Mouse (Mus musculus) hindbrain, embryonic 15.5 days (tissue): ENCODE results near the gene Serp1. TPM values are rescaled to one million over a fixed set of nuclear protein-coding genes. Genes with fewer than 3 reads are reported as not detected.
"Not testable (repeated sequence)": the region's sequence is repeated elsewhere in the genome, so short reads cannot be mapped to it uniquely, and the experiment has no call there.

ENCODE experiments used
- ATAC-seq: fragments of 200-750 bp; cut with Nextera tagmentation; 2 replicates; pipeline ENCODE4 v1.8.0; 2017; ENCODE audit warnings: low read depth, moderate number of reproducible peaks, moderate TSS enrichment; ENCODE audit not compliant: low FRiP score
- H3K27ac ChIP-seq: fragments of 300-500 bp; sonication (generic); replicated peaks from 2 replicates; pipeline ENCODE4 v1.5.1; 2015; ENCODE audit warnings: mild to moderate bottlenecking, inconsistent platforms
- H3K27me3 ChIP-seq: fragments of 300-500 bp; sonication (generic); 2 replicates; pipeline ENCODE4 v1.6.1; 2015; ENCODE audit warnings: control low read depth, inconsistent platforms
- H3K36me3 ChIP-seq: fragments of 300-500 bp; sonication (generic); 2 replicates; pipeline ENCODE4 v1.6.1; 2015; ENCODE audit warnings: control low read depth, inconsistent platforms
- H3K4me1 ChIP-seq: fragments of 300-500 bp; sonication (generic); replicated peaks from 2 replicates; pipeline ENCODE4 v1.6.1; 2015; ENCODE audit warnings: control low read depth, inconsistent platforms
- H3K4me2 ChIP-seq: fragments of 300-500 bp; sonication (generic); 2 replicates; pipeline ENCODE4 v1.6.1; 2015; ENCODE audit warnings: moderate library complexity, mild to moderate bottlenecking, inconsistent platforms
- H3K4me3 ChIP-seq: fragments of 300-500 bp; sonication (generic); 2 replicates; pipeline ENCODE4 v1.5.1; 2015; ENCODE audit warnings: mild to moderate bottlenecking, inconsistent platforms
- H3K9ac ChIP-seq: fragments of 300-500 bp; sonication (generic); 2 replicates; pipeline ENCODE4 v1.6.1; 2015; ENCODE audit warnings: inconsistent platforms
- H3K9me3 ChIP-seq: fragments of 300-500 bp; sonication (generic); 2 replicates; pipeline ENCODE4 v1.6.1; 2016; ENCODE audit warnings: control low read depth, inconsistent platforms
- WGBS: fragments of 180-500 bp; shearing (Covaris S2); methylation state at CpG from one replicate; pipeline ENCODE4 v1.1.7; 2015; 5-methylcytosine and 5-hydroxymethylcytosine counted together
- polyA plus RNA-seq: library from polyadenylated mRNA; unstranded; fragments of >200 nt; fragmentation: Nextera tagmentation; extraction: Ambion mirVana; gene quantifications from 2 replicates; pipeline ENCODE4 v1.2.1, GENCODE M21; 2015

Gene Serp1
- polyA plus RNA-seq, 1 experiment from 2014 or later = 59.0 TPM

GRCm38 (mm10) chr3:58503720-58504333 is 21.9 kb downstream of the Serp1 start:
- Histone ChIP-seq H3K9me3 (no peaks in the 10 kb centered on the region), H3K9ac (no peak overlapping the region), H3K36me3 (no peaks in the 10 kb centered on the region), H3K4me3 (no peak overlapping the region), H3K27ac (no peak overlapping the region), H3K27me3 (no peaks in the 10 kb centered on the region), H3K4me2 (no peak overlapping the region), H3K4me1 (no peaks in the 10 kb centered on the region)
- WGBS = 49% methylated on average over 3 of the region's 3 CpGs
- no peak for ATAC-seq

GRCm38 (mm10) chr3:58501961-58502360 is 23.7 kb downstream of the Serp1 start:
- Histone ChIP-seq H3K27me3 (no peaks in the 10 kb centered on the region), H3K4me3 (no peak overlapping the region), H3K4me1 (no peaks in the 10 kb centered on the region), H3K9ac (no peak overlapping the region), H3K36me3 (no peaks in the 10 kb centered on the region), H3K4me2 (no peak overlapping the region), H3K27ac (no peak overlapping the region), H3K9me3 (no peaks in the 10 kb centered on the region)
- no peak for ATAC-seq
- 70% methylated on average over 2 of the region's 2 CpGs for WGBS

- no peak for ATAC-seq
Observed at GRCm38 (mm10) chr3:58493621-58494020, 32.1 kb downstream of the Serp1 start.

GRCm38 (mm10) chr3:58490787-58491186 is 34.9 kb downstream of the Serp1 start:
- Histone ChIP-seq H3K4me2 (no peak overlapping the region), H3K36me3 (no peaks in the 10 kb centered on the region), H3K27ac (no peak overlapping the region), H3K4me1 (no peaks in the 10 kb centered on the region), H3K4me3 (no peak overlapping the region), H3K9me3 (no peaks in the 10 kb centered on the region), H3K9ac (no peak overlapping the region), H3K27me3 (no peaks in the 10 kb centered on the region)
- 74% methylated on average over 7 of the region's 7 CpGs for WGBS
- no peak for ATAC-seq

More at GRCm38 (mm10) chr3:58493621-58494020, 32.1 kb downstream of the Serp1 start:
- Histone ChIP-seq H3K27me3 (no peaks in the 10 kb centered on the region), H3K9me3 (no peaks in the 10 kb centered on the region), H3K9ac (no peak overlapping the region), H3K4me3 (no peak overlapping the region), H3K4me1 (no peaks in the 10 kb centered on the region), H3K36me3 (no peaks in the 10 kb centered on the region), H3K4me2 (no peak overlapping the region), H3K27ac (no peak overlapping the region)
- 89% methylated on average over 4 of the region's 4 CpGs for WGBS

GRCm38 (mm10) chr3:58487999-58488775 is 37.5 kb downstream of the Serp1 start:
- Histone ChIP-seq H3K36me3 (no peaks in the 10 kb centered on the region), H3K27ac (no peak overlapping the region), H3K4me2 (no peak overlapping the region), H3K4me3 (no peak overlapping the region), H3K4me1 (no peaks in the 10 kb centered on the region), H3K9ac (no peak overlapping the region), H3K27me3 (no peaks in the 10 kb centered on the region), H3K9me3 (no peaks in the 10 kb centered on the region)
- no peak for ATAC-seq
- WGBS = 62% methylated on average over 8 of the region's 8 CpGs

- H3K4me1 ChIP-seq = no peaks in the 10 kb centered on the region
- no peak overlapping the region for H3K4me2 ChIP-seq
- H3K9me3 ChIP-seq = no peaks in the 10 kb centered on the region
- H3K36me3 ChIP-seq = no peaks in the 10 kb centered on the region
- no peak overlapping the region for H3K4me3 ChIP-seq
- H3K27ac ChIP-seq = no peak overlapping the region
- H3K9ac ChIP-seq = no peak overlapping the region
- ATAC-seq = no peak
- H3K27me3 ChIP-seq = no peaks in the 10 kb centered on the region
- WGBS = 79% methylated on average over 3 of the region's 3 CpGs
Observed at GRCm38 (mm10) chr3:58487121-58487520, 38.6 kb downstream of the Serp1 start.

- Histone ChIP-seq H3K4me2 (no peak overlapping the region), H3K36me3 (no peaks in the 10 kb centered on the region), H3K9ac (no peak overlapping the region), H3K9me3 (no peaks in the 10 kb centered on the region), H3K27ac (no peak overlapping the region), H3K4me3 (no peak overlapping the region), H3K4me1 (no peaks in the 10 kb centered on the region), H3K27me3 (no peaks in the 10 kb centered on the region)
- ATAC-seq = no peak
- WGBS = 70% methylated on average over 7 of the region's 7 CpGs
Observed at GRCm38 (mm10) chr3:58485883-58486282, 39.8 kb downstream of the Serp1 start.

GRCm38 (mm10) chr3:58478755-58479455 is 46.8 kb downstream of the Serp1 start:
- Histone ChIP-seq H3K9me3 (no peaks in the 10 kb centered on the region), H3K4me3 (no peak overlapping the region), H3K4me1 (no peaks in the 10 kb centered on the region), H3K4me2 (no peak overlapping the region), H3K27ac (no peak overlapping the region), H3K9ac (no peak overlapping the region), H3K36me3 (no peaks in the 10 kb centered on the region), H3K27me3 (no peaks in the 10 kb centered on the region)
- 89% methylated on average over 2 of the region's 2 CpGs for WGBS
- no peak for ATAC-seq

- not testable (repeated sequence) for ATAC-seq, H3K27ac ChIP-seq
- 95% methylated on average over 1 of the region's 1 CpGs for WGBS
Observed at GRCm38 (mm10) chr3:58475298-58475697, 50.4 kb downstream of the Serp1 start.

More at GRCm38 (mm10) chr3:58475298-58475697, 50.4 kb downstream of the Serp1 start:
- H3K27me3 ChIP-seq, H3K4me1 ChIP-seq, H3K36me3 ChIP-seq, H3K9ac ChIP-seq, H3K4me3 ChIP-seq, H3K9me3 ChIP-seq, H3K4me2 ChIP-seq: not testable (repeated sequence)

Other genes with a start within 250 kb of the Serp1 start
- gene Tsc22d2, start 111.2 kb downstream of the Serp1 start, polyA plus RNA-seq = 8.4 and 9.3 TPM in 2 replicates
- gene Eif2a, start 71 bp downstream of the Serp1 start, polyA plus RNA-seq = 33.6 and 36.9 TPM in 2 replicates
- 25.2 and 26.4 TPM in 2 replicates for gene Selenot, start 50.7 kb upstream of the Serp1 start, polyA plus RNA-seq
- 0.23 and 0.28 TPM in 2 replicates for gene Erich6, start 111.3 kb upstream of the Serp1 start, polyA plus RNA-seq
- gene Siah2, start 166.5 kb upstream of the Serp1 start, polyA plus RNA-seq = 10.8 and 10.9 TPM in 2 replicates